Mouse (Mus musculus) midbrain, postnatal 0 days (tissue): ENCODE results near the gene Fbxo36. TPM values are rescaled to one million over a fixed set of nuclear protein-coding genes. Genes with fewer than 3 reads are reported as not detected.

Experiments
- ATAC-seq: fragments of 200-750 bp; cut with Nextera tagmentation; 2 replicates; pipeline ENCODE4 v1.8.0; 2017; ENCODE audit warnings: moderate number of reproducible peaks, mild to moderate bottlenecking, moderate TSS enrichment, moderate library complexity; ENCODE audit not compliant: low FRiP score
- DNase-seq: peaks from one replicate; pipeline ENCODE4 v3.0.0-alpha.2; 2015; ENCODE audit warnings: low spot score
- H3K27ac ChIP-seq: fragments of 300-500 bp; sonication (generic); 2 replicates; pipeline ENCODE4 v1.5.1; 2014; ENCODE audit warnings: low read depth, mild to moderate bottlenecking, low read length, mixed read lengths
- H3K27me3 ChIP-seq: fragments of 300-500 bp; sonication (generic); 2 replicates; pipeline ENCODE4 v1.6.1; 2014; ENCODE audit warnings: low read length, control low read depth, mixed read lengths; ENCODE audit not compliant: insufficient read depth
- H3K36me3 ChIP-seq: fragments of 300-500 bp; sonication (generic); 2 replicates; pipeline ENCODE4 v1.6.1; 2014; ENCODE audit warnings: low read length, control low read depth, mixed read lengths; ENCODE audit not compliant: insufficient read depth
- H3K4me1 ChIP-seq: fragments of 300-500 bp; sonication (generic); 2 replicates; pipeline ENCODE4 v1.6.1; 2014; ENCODE audit warnings: mild to moderate bottlenecking, control low read depth, antibody characterized with exemption, low read length, mixed read lengths; ENCODE audit not compliant: insufficient read depth
- H3K4me2 ChIP-seq: fragments of 300-500 bp; sonication (generic); 2 replicates; pipeline ENCODE4 v1.6.1; 2014; ENCODE audit warnings: low read depth, mild to moderate bottlenecking, low read length, mixed read lengths; ENCODE audit not compliant: poor library complexity, severe bottlenecking
- H3K4me3 ChIP-seq: fragments of 300-500 bp; sonication (generic); 2 replicates; pipeline ENCODE4 v1.5.1; 2014; ENCODE audit warnings: low read depth, mild to moderate bottlenecking, low read length, moderate library complexity
- H3K9ac ChIP-seq: fragments of 300-500 bp; sonication (generic); replicated peaks from 2 replicates; pipeline ENCODE4 v1.6.1; 2014; ENCODE audit warnings: mild to moderate bottlenecking, low read length, moderate library complexity, mixed read lengths; ENCODE audit not compliant: poor library complexity, severe bottlenecking
- H3K9me3 ChIP-seq: fragments of 300-500 bp; sonication (generic); 2 replicates; pipeline ENCODE4 v1.6.1; 2016; ENCODE audit warnings: low read length, control low read depth
- CTCF ChIP-seq: IDR thresholded peaks from 2 replicates; pipeline ENCODE4 v1.5.1; 2016; ENCODE audit warnings: antibody characterized with exemption, mild to moderate bottlenecking
- WGBS: fragments of 180-500 bp; shearing (Covaris S2); extraction: QIAGEN DNeasy Blood & Tissue Kit; methylation state at CpG from one replicate; pipeline ENCODE4 v1.1.7; 2014; 5-methylcytosine and 5-hydroxymethylcytosine counted together
- polyA plus RNA-seq: library from polyadenylated mRNA; unstranded; fragments of >200 nt; fragmentation: Nextera tagmentation; extraction: Ambion mirVana; gene quantifications from 2 replicates; pipeline ENCODE4 v1.2.1, GENCODE M21; 2015
- total RNA-seq: library from RNA; depleted of rRNA; stranded (reverse); fragments of >200 nt; gene quantifications from 2 replicates; pipeline ENCODE4 v1.2.3, GENCODE M21; 2014

The Fbxo36 gene
- total and polyA plus RNA-seq, 2 experiments from 2014 or later: 2.6 to 7.4 TPM

- 32% methylated on average over 9 of the region's 9 CpGs for WGBS
- no peak for DNase-seq
- Histone ChIP-seq H3K9ac (no peak overlapping the region), H3K4me3 (no peak overlapping the region), H3K4me2 (no peak overlapping the region), H3K27ac (no peak overlapping the region), H3K27me3 (no peaks in the 10 kb centered on the region), H3K36me3 (no peaks in the 10 kb centered on the region), H3K9me3 (no peaks in the 10 kb centered on the region), H3K4me1 (no peaks in the 10 kb centered on the region)
- no peak for ATAC-seq
- TF ChIP-seq CTCF: no peak
Measured at GRCm38 (mm10) chr1:84851512-84852235, 12.0 kb downstream of the Fbxo36 start.

GRCm38 (mm10) chr1:84853721-84854120 lies 14.1 kb downstream of the Fbxo36 start:
- Histone ChIP-seq H3K4me3 (no peak overlapping the region), H3K4me1 (no peaks in the 10 kb centered on the region), H3K27me3 (no peaks in the 10 kb centered on the region), H3K9ac (no peak overlapping the region), H3K36me3 (no peaks in the 10 kb centered on the region), H3K27ac (no peak overlapping the region), H3K9me3 (no peaks in the 10 kb centered on the region), H3K4me2 (no peak overlapping the region)
- TF ChIP-seq CTCF: no peak
- no peak for DNase-seq
- WGBS: 80% methylated on average over 1 of the region's 1 CpGs
- no peak for ATAC-seq

- DNase-seq: no peak
Measured at GRCm38 (mm10) chr1:84854966-84855365, 15.3 kb downstream of the Fbxo36 start.

GRCm38 (mm10) chr1:84855756-84856155 lies 16.1 kb downstream of the Fbxo36 start:
- Histone ChIP-seq H3K4me3 (no peak overlapping the region), H3K27ac (no peak overlapping the region), H3K4me2 (no peak overlapping the region), H3K36me3 (no peaks in the 10 kb centered on the region), H3K9ac (no peak overlapping the region), H3K27me3 (no peaks in the 10 kb centered on the region), H3K9me3 (no peaks in the 10 kb centered on the region), H3K4me1 (no peaks in the 10 kb centered on the region)
- no peak for TF ChIP-seq CTCF
- ATAC-seq (no peak), DNase-seq (no peak)
- WGBS: 67% methylated on average over 2 of the region's 2 CpGs

More at GRCm38 (mm10) chr1:84854966-84855365, 15.3 kb downstream of the Fbxo36 start:
- no peak for TF ChIP-seq CTCF
- Histone ChIP-seq H3K4me2 (no peak overlapping the region), H3K4me3 (no peak overlapping the region), H3K36me3 (no peaks in the 10 kb centered on the region), H3K27me3 (no peaks in the 10 kb centered on the region), H3K27ac (no peak overlapping the region), H3K9ac (no peak overlapping the region), H3K9me3 (no peaks in the 10 kb centered on the region), H3K4me1 (no peaks in the 10 kb centered on the region)
- no peak for ATAC-seq
- 77% methylated on average over 2 of the region's 2 CpGs for WGBS

- Histone ChIP-seq H3K27ac (no peak overlapping the region), H3K9ac (no peak overlapping the region), H3K4me2 (no peak overlapping the region), H3K27me3 (no peaks in the 10 kb centered on the region), H3K36me3 (no peaks in the 10 kb centered on the region), H3K9me3 (no peaks in the 10 kb centered on the region), H3K4me1 (no peaks in the 10 kb centered on the region), H3K4me3 (no peak overlapping the region)
- TF ChIP-seq CTCF: no peak
- 94% methylated on average over 6 of the region's 6 CpGs for WGBS
- ATAC-seq (no peak), DNase-seq (no peak)
Measured at GRCm38 (mm10) chr1:84859597-84859996, 20.0 kb downstream of the Fbxo36 start.

GRCm38 (mm10) chr1:84860360-84861254 lies 21.0 kb downstream of the Fbxo36 start:
- Histone ChIP-seq H3K4me3 (no peak overlapping the region), H3K4me1 (no peaks in the 10 kb centered on the region), H3K9me3 (no peaks in the 10 kb centered on the region), H3K36me3 (no peaks in the 10 kb centered on the region), H3K27ac (no peak overlapping the region), H3K4me2 (no peak overlapping the region), H3K27me3 (no peaks in the 10 kb centered on the region), H3K9ac (no peak overlapping the region)
- no peak for DNase-seq
- no peak for ATAC-seq
- WGBS: 85% methylated on average over 10 of the region's 10 CpGs
- TF ChIP-seq CTCF: no peak
